ENCODE assay signal across 15 mouse cellular contexts in genomic region chr6:112382990-112383685, GRCm38 (mm10). TPM values are rescaled to one million over a fixed set of nuclear protein-coding genes. Genes with fewer than 3 reads are reported as not detected.
DNase-seq lines count a peak whose midpoint lies in the region; ATAC-seq and TF ChIP-seq lines count a peak whose summit lies in the region.
"Had no signal": no experiment of that assay in that cellular context is flagged by ENCODE, and none has a peak within 500 bp of the region (broad histone marks: within the 10 kb centered on the region; RNA-seq: fewer than 3 reads in every experiment).

No protein-coding gene starts in this region.

- 82% methylated on average over 8 of the region's 8 CpGs for WGBS in hindbrain, embryonic 11.5 days
- WGBS in hindbrain, embryonic 10.5 days: 88% methylated on average over 8 of the region's 8 CpGs
- 86% methylated on average over 8 of the region's 8 CpGs for WGBS in midbrain, embryonic 12.5 days
- WGBS in midbrain, embryonic 10.5 days: 84% methylated on average over 8 of the region's 8 CpGs
- 61% methylated on average over 8 of the region's 8 CpGs for WGBS in hindbrain, embryonic 14.5 days
- 63% methylated on average over 8 of the region's 8 CpGs for WGBS in stomach, postnatal 0 days

- no peaks in the 10 kb centered on the region for H3K4me1 ChIP-seq in hindbrain, embryonic 11.5 days (replicated peaks; ENCODE audit: control insufficient read depth, insufficient read depth, low read length)
- H3K4me1 ChIP-seq in hindbrain, embryonic 10.5 days (replicated peaks): peaks cover 4% of the 10 kb centered on the region; the same call in 1 of the 2 replicates
- no peaks in the 10 kb centered on the region for H3K4me1 ChIP-seq in midbrain, embryonic 12.5 days
- no peaks in the 10 kb centered on the region for H3K4me1 ChIP-seq in midbrain, embryonic 10.5 days
- no peaks in the 10 kb centered on the region for H3K4me1 ChIP-seq in hindbrain, embryonic 14.5 days (replicated peaks; ENCODE audit: control insufficient read depth, insufficient read depth, low read length)
- H3K4me1 ChIP-seq in stomach, postnatal 0 days (replicated peaks; ENCODE audit: control insufficient read depth, insufficient read depth): no peaks in the 10 kb centered on the region

- no peak overlapping the region for H3K4me2 ChIP-seq in hindbrain, embryonic 11.5 days (replicated peaks; ENCODE audit: low read depth, low read length)
- H3K4me2 ChIP-seq in midbrain, embryonic 12.5 days (replicated peaks): no peak overlapping the region
- H3K4me2 ChIP-seq in hindbrain, embryonic 14.5 days (replicated peaks): no peak overlapping the region
- no peak overlapping the region for H3K4me2 ChIP-seq in stomach, postnatal 0 days (replicated peaks; ENCODE audit: low read depth)
- H3K4me2 ChIP-seq: liver, embryonic 11.5 days had no signal

- no peaks in the 10 kb centered on the region for H3K9me3 ChIP-seq in hindbrain, embryonic 11.5 days (ENCODE audit: control insufficient read depth, low read length)
- H3K9me3 ChIP-seq in hindbrain, embryonic 10.5 days: no peaks in the 10 kb centered on the region
- H3K9me3 ChIP-seq in midbrain, embryonic 12.5 days: no peaks in the 10 kb centered on the region
- no peaks in the 10 kb centered on the region for H3K9me3 ChIP-seq in midbrain, embryonic 10.5 days (replicated peaks)
- H3K9me3 ChIP-seq in hindbrain, embryonic 14.5 days (ENCODE audit: control insufficient read depth, low read length): no peaks in the 10 kb centered on the region
- no peaks in the 10 kb centered on the region for H3K9me3 ChIP-seq in stomach, postnatal 0 days (ENCODE audit: control insufficient read depth, low read length)

- ATAC-seq in hindbrain, embryonic 11.5 days (ENCODE audit: low FRiP score): 0 out of 2 replicates have a peak, but pooled peaks have one; percentile 15
- ATAC-seq in midbrain, embryonic 12.5 days (ENCODE audit: low FRiP score, low read depth): 0 out of 2 replicates have a peak, but pooled peaks have one; percentile 38
- peak; percentile 19; the same call in 1 of the 2 replicates for ATAC-seq in hindbrain, embryonic 14.5 days (ENCODE audit: low FRiP score)
- ATAC-seq in stomach, postnatal 0 days (ENCODE audit: low FRiP score, low TSS enrichment): peak; percentile 27; the same call in 1 of the 2 replicates
- no peak for ATAC-seq in megakaryocyte-erythroid progenitor cell, adult 5-6 weeks (replicated peaks; ENCODE audit: low FRiP score, low TSS enrichment, poor library complexity, severe bottlenecking)
- ATAC-seq: inflammation-experienced regulatory T-cells, adult 6 months had no signal

- no peak for TF ChIP-seq CTCF in stomach, postnatal 0 days (IDR thresholded peaks at IDR 0.05; ENCODE audit: low read depth)

- H3K36me3 ChIP-seq in hindbrain, embryonic 11.5 days (ENCODE audit: control insufficient read depth, insufficient read depth, low read length): no peaks in the 10 kb centered on the region
- no peaks in the 10 kb centered on the region for H3K36me3 ChIP-seq in hindbrain, embryonic 10.5 days
- H3K36me3 ChIP-seq in midbrain, embryonic 12.5 days: no peaks in the 10 kb centered on the region
- H3K36me3 ChIP-seq in midbrain, embryonic 10.5 days: no peaks in the 10 kb centered on the region
- no peaks in the 10 kb centered on the region for H3K36me3 ChIP-seq in hindbrain, embryonic 14.5 days (replicated peaks; ENCODE audit: control insufficient read depth, insufficient read depth)
- H3K36me3 ChIP-seq in stomach, postnatal 0 days (ENCODE audit: control insufficient read depth, insufficient read depth, low read length): no peaks in the 10 kb centered on the region

- DNase-seq in hindbrain, embryonic 11.5 days (ENCODE audit: low spot score): no peak
- DNase-seq in hindbrain, embryonic 10.5 days (ENCODE audit: low spot score): no peak
- DNase-seq in midbrain, embryonic 10.5 days (ENCODE audit: low spot score): no peak
- DNase-seq in hindbrain, embryonic 14.5 days (ENCODE audit: low spot score): no peak
- peak; percentile 18 for DNase-seq in stomach, postnatal 0 days (ENCODE audit: low spot score)
- DNase-seq in cerebellum, adult 9-10 months: no peak
- DNase-seq: adrenal gland, postnatal 14 days; gastrocnemius, postnatal 25 days; kidney, postnatal 36 days; right cerebral cortex, adult 18-20 months; thymus, adult 2 months had no signal

- TF ChIP-seq EP300 in stomach, postnatal 0 days (optimal IDR thresholded peaks at IDR 0.05): no peak

- no peak overlapping the region for H3K27ac ChIP-seq in hindbrain, embryonic 11.5 days (ENCODE audit: low read depth, low read length)
- no peak overlapping the region for H3K27ac ChIP-seq in hindbrain, embryonic 10.5 days
- H3K27ac ChIP-seq in midbrain, embryonic 12.5 days (replicated peaks): no peak overlapping the region
- no peak overlapping the region for H3K27ac ChIP-seq in midbrain, embryonic 10.5 days (replicated peaks)
- H3K27ac ChIP-seq in hindbrain, embryonic 14.5 days: no peak overlapping the region
- no peak overlapping the region for H3K27ac ChIP-seq in stomach, postnatal 0 days (replicated peaks)

- H3K27me3 ChIP-seq in hindbrain, embryonic 11.5 days (ENCODE audit: control insufficient read depth, insufficient read depth, low read length): no peaks in the 10 kb centered on the region
- no peaks in the 10 kb centered on the region for H3K27me3 ChIP-seq in hindbrain, embryonic 10.5 days (ENCODE audit: insufficient read depth, poor library complexity, severe bottlenecking)
- H3K27me3 ChIP-seq in midbrain, embryonic 12.5 days: no peaks in the 10 kb centered on the region
- no peaks in the 10 kb centered on the region for H3K27me3 ChIP-seq in midbrain, embryonic 10.5 days (ENCODE audit: low read depth, poor library complexity, severe bottlenecking)
- no peaks in the 10 kb centered on the region for H3K27me3 ChIP-seq in hindbrain, embryonic 14.5 days (ENCODE audit: control insufficient read depth, insufficient read depth, low read length)
- H3K27me3 ChIP-seq in stomach, postnatal 0 days (ENCODE audit: control insufficient read depth, insufficient read depth, low read length): no peaks in the 10 kb centered on the region

- no peak overlapping the region for H3K9ac ChIP-seq in hindbrain, embryonic 11.5 days (ENCODE audit: low read depth, low read length)
- H3K9ac ChIP-seq in midbrain, embryonic 12.5 days (replicated peaks): no peak overlapping the region
- no peak overlapping the region for H3K9ac ChIP-seq in hindbrain, embryonic 14.5 days
- no peak overlapping the region for H3K9ac ChIP-seq in stomach, postnatal 0 days (ENCODE audit: low read length)

- H3K4me3 ChIP-seq in hindbrain, embryonic 11.5 days (ENCODE audit: low read depth, low read length): no peak overlapping the region
- no peak overlapping the region for H3K4me3 ChIP-seq in hindbrain, embryonic 10.5 days
- no peak overlapping the region for H3K4me3 ChIP-seq in midbrain, embryonic 12.5 days
- H3K4me3 ChIP-seq in midbrain, embryonic 10.5 days: no peak overlapping the region
- no peak overlapping the region for H3K4me3 ChIP-seq in hindbrain, embryonic 14.5 days (replicated peaks; ENCODE audit: low read length)
- no peak overlapping the region for H3K4me3 ChIP-seq in stomach, postnatal 0 days (ENCODE audit: low read depth, low read length)

RNA-seq across cellular contexts. Expression of gene Ssu2, which starts 4.7 kb away (rescaled TPM):
- 0.17 and 0.45 TPM in 2 replicates for polyA plus RNA-seq in hindbrain, embryonic 11.5 days (2014; fragmentation: Nextera tagmentation; extraction: Ambion mirVana)
- polyA plus RNA-seq in hindbrain, embryonic 10.5 days (2016; fragmentation: Nextera tagmentation; extraction: Ambion mirVana): 0.55 and 0.57 TPM in 2 replicates
- 0.18 TPM in 1 of 2 replicates, not detected in the other for polyA plus RNA-seq in midbrain, embryonic 12.5 days (2016; fragmentation: Nextera tagmentation; extraction: Ambion mirVana)
- 0.25 and 0.35 TPM in 2 replicates for polyA plus RNA-seq in midbrain, embryonic 10.5 days (2016; fragmentation: Nextera tagmentation; extraction: Ambion mirVana)
- 0.20 TPM in 1 of 2 replicates, not detected in the other for polyA plus RNA-seq in hindbrain, embryonic 14.5 days (2014; fragmentation: Nextera tagmentation; extraction: Ambion mirVana)
- polyA plus RNA-seq in stomach, postnatal 0 days (2015; fragmentation: Nextera tagmentation; extraction: Ambion mirVana): 2.6 and 2.7 TPM in 2 replicates
- not detected in 2 replicates for total RNA-seq in megakaryocyte-erythroid progenitor cell, adult 5-6 weeks (2014; fragmentation: Nextera tagmentation)
- total RNA-seq in megakaryocyte-erythroid progenitor cell, adult 5-6 weeks (2017): not detected in 2 replicates
- polyA plus RNA-seq: inflammation-experienced regulatory T-cells, adult 6 months had no signal
